ENCODE assay signal across 8 mouse cellular contexts in the genomic region with DNA sequence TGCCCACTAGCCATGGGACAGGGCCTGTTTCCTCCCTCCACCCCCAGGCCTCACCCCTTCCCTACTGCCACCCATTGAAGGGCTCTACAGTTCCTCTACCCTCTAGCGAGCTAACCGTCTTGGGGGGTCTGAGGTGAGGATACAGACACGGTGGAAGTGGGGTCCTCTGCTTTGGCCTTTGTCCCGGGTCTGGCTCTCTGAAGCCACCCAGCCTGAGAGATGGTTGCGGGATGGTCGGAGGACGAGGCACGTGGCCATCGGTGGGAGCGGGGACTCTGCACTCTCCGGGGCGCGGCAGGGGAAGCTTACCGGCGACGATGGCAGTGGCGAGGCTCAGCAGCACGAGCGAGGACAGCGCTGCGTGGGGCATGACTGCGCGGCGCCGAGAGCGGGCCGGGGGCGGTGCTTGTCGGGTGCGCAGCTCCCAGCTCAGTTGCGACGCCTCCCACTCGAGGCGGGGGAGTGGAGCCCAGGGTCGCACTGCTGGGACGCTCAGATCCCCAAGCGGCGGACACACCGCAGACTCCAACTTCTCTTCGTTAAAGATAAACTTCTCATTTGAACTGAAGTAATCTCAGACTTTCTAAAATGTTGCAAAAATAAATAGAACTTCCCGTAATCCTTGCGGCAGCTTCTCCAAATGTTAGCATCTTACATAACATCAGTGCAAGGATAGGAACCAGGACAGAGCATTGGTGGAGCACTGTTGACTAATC. TPM values are rescaled to one million over a fixed set of nuclear protein-coding genes. Genes with fewer than 3 reads are reported as not detected.
DNase-seq lines count a peak whose midpoint lies in the region; ATAC-seq and TF ChIP-seq lines count a peak whose summit lies in the region.

No protein-coding gene starts in this region.

- no peak for TF ChIP-seq POLR2A in olfactory bulb, adult 2 months (IDR thresholded peaks at IDR 0.05; ENCODE audit: insufficient read depth, low read depth, low read length)
- TF ChIP-seq POLR2A in thymus, adult 2 months (IDR thresholded peaks at IDR 0.05; ENCODE audit: control insufficient read depth, extremely low read depth, insufficient read depth, low read length, poor library complexity): no peak

- H3K9me3 ChIP-seq in hindbrain, embryonic 13.5 days: no peaks in the 10 kb centered on the region
- no peaks in the 10 kb centered on the region for H3K9me3 ChIP-seq in lung, embryonic 16.5 days (ENCODE audit: control insufficient read depth, low read length)

- WGBS in hindbrain, embryonic 13.5 days: 1% methylated on average over 42 of the region's 42 CpGs
- WGBS in lung, embryonic 16.5 days: under 1% methylated on average over 42 of the region's 42 CpGs
- WGBS in olfactory bulb, adult 2 months: 2% methylated on average over 42 of the region's 42 CpGs
- 2% methylated on average over 42 of the region's 42 CpGs for WGBS in thymus, adult 2 months

- peak overlapping the region; percentile 92 for H3K4me2 ChIP-seq in hindbrain, embryonic 13.5 days
- H3K4me2 ChIP-seq in lung, embryonic 16.5 days (ENCODE audit: low read depth, low read length): peak overlapping the region; percentile 93

- H3K9ac ChIP-seq in hindbrain, embryonic 13.5 days: peak overlapping the region; percentile 75
- H3K9ac ChIP-seq in lung, embryonic 16.5 days (ENCODE audit: low read length): peak overlapping the region; percentile 74

- H3K27ac ChIP-seq in hindbrain, embryonic 13.5 days: no peak overlapping the region
- H3K27ac ChIP-seq in lung, embryonic 16.5 days (ENCODE audit: low read length): peak overlapping the region; percentile 58
- H3K27ac ChIP-seq in olfactory bulb, adult 2 months (ENCODE audit: insufficient read depth, low read depth, low read length): no peak overlapping the region
- H3K27ac ChIP-seq in thymus, adult 2 months (ENCODE audit: control insufficient read depth, insufficient read depth, low read length): no peak overlapping the region

- peak overlapping the region; percentile 47 for H3K4me3 ChIP-seq in hindbrain, embryonic 13.5 days
- peak overlapping the region; percentile 59 for H3K4me3 ChIP-seq in lung, embryonic 16.5 days (ENCODE audit: low read length)
- peak overlapping the region; percentile 48 for H3K4me3 ChIP-seq in olfactory bulb, adult 2 months (ENCODE audit: insufficient read depth, low read depth, low read length)
- peak overlapping the region; percentile 43 for H3K4me3 ChIP-seq in thymus, adult 2 months (ENCODE audit: control insufficient read depth, insufficient read depth, low read length)

- H3K27me3 ChIP-seq in hindbrain, embryonic 13.5 days: peaks cover 26% of the 10 kb centered on the region; the same call in 1 of the 2 replicates
- H3K27me3 ChIP-seq in lung, embryonic 16.5 days (ENCODE audit: control insufficient read depth, insufficient read depth, low read depth, low read length): no peaks in the 10 kb centered on the region
- peaks cover 6% of the 10 kb centered on the region; the same call in 1 of the 2 replicates for H3K27me3 ChIP-seq in thymus, adult 2 months (ENCODE audit: control insufficient read depth, insufficient read depth, low read length)

- peaks cover 14% of the 10 kb centered on the region for H3K4me1 ChIP-seq in hindbrain, embryonic 13.5 days (replicated peaks)
- H3K4me1 ChIP-seq in lung, embryonic 16.5 days (replicated peaks; ENCODE audit: control insufficient read depth, insufficient read depth, low read length): peaks cover 12% of the 10 kb centered on the region
- H3K4me1 ChIP-seq in olfactory bulb, adult 2 months (ENCODE audit: control insufficient read depth, insufficient read depth, low read length): peaks cover 4% of the 10 kb centered on the region; the same call in 1 of the 2 replicates
- peaks cover 7% of the 10 kb centered on the region; the same call in 1 of the 2 replicates for H3K4me1 ChIP-seq in thymus, adult 2 months (replicated peaks; ENCODE audit: control insufficient read depth, insufficient read depth, low read length)

- ATAC-seq in hindbrain, embryonic 13.5 days (ENCODE audit: low FRiP score): peak; percentile 85
- ATAC-seq in lung, embryonic 16.5 days (ENCODE audit: low read depth): peak; percentile 93

- no peaks in the 10 kb centered on the region for H3K36me3 ChIP-seq in hindbrain, embryonic 13.5 days
- H3K36me3 ChIP-seq in lung, embryonic 16.5 days (ENCODE audit: control insufficient read depth, insufficient read depth, low read length): no peaks in the 10 kb centered on the region
- no peaks in the 10 kb centered on the region for H3K36me3 ChIP-seq in thymus, adult 2 months (ENCODE audit: control insufficient read depth, insufficient read depth, low read length)

- peak; percentile 69 for DNase-seq in Muller cell, postnatal 12 days (ENCODE audit: inconsistent ontology term)
- DNase-seq in cerebellum, postnatal 14 days: peak; percentile 28 to 51
- DNase-seq in frontal cortex, postnatal 36 days (ENCODE audit: low spot score in 2 of 2): peak; percentile 76 to 77
- DNase-seq in layer of hippocampus, postnatal 14 days (ENCODE audit: low spot score in 2 of 2): peak; percentile 37 to 47
- peak; percentile 64 for DNase-seq in thymus, adult 2 months

- TF ChIP-seq CTCF in olfactory bulb, adult 2 months (IDR thresholded peaks at IDR 0.05; ENCODE audit: insufficient read depth, low read depth, low read length): no peak
- TF ChIP-seq CTCF in thymus, adult 2 months (IDR thresholded peaks at IDR 0.05; ENCODE audit: borderline replicate concordance, control insufficient read depth, extremely low read depth, insufficient read depth, low read length, poor library complexity): no peak

RNA-seq across cellular contexts. Expression of a gene that starts 0.4 kb away (rescaled TPM):
- 15.4 and 17.0 TPM in 2 replicates for polyA plus RNA-seq in hindbrain, embryonic 13.5 days (2015; fragmentation: Nextera tagmentation; extraction: Ambion mirVana)
- total RNA-seq in layer of hippocampus, postnatal 14 days (2021): 10 to 100 TPM in 1 of 2 experiments, 1 to 10 TPM in 1; 9.3 to 11.7 TPM
- polyA plus RNA-seq in lung, embryonic 16.5 days (2015; fragmentation: Nextera tagmentation; extraction: Ambion mirVana): 49.5 and 50.3 TPM in 2 replicates
- not detected in 2 replicates for polyA plus RNA-seq in olfactory bulb, adult 2 months (2012; ENCODE audit: insufficient read depth, insufficient read length, low replicate concordance, missing spikeins)
- polyA plus RNA-seq in thymus, adult 2 months (2012; rRNA removed): 5.8 and 7.4 TPM in 2 replicates
